ENCODE assay signal across 15 mouse cellular contexts in the genomic region with DNA sequence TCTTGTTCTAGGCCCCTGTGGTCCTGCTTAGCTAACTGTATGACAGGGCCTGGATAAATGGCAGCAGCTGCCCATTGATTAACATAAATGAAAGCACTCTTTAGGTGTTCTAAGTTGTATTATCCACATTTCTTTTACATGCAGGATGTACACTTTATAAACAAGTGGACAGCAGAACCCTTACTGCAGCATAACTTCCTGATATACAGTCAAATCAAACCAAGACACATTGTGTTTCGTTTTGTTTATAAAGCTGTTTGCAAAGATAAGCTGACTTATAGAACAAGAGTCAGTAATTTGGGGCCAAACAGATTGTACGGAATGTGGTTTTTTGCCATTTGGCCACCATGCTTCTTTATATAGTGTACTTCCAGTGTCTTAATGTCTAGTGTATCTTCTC. TPM values are rescaled to one million over a fixed set of nuclear protein-coding genes. Genes with fewer than 3 reads are reported as not detected.
"Had no signal": no experiment of that assay in that cellular context is flagged by ENCODE, and none has a peak within 500 bp of the region (broad histone marks: within the 10 kb centered on the region; RNA-seq: fewer than 3 reads in every experiment).

No protein-coding gene starts in this region.

- H3K4me1 ChIP-seq: limb, embryonic 10.5 days; liver, embryonic 15.5 days; midbrain, embryonic 13.5 days had no signal

- H3K27ac ChIP-seq: limb, embryonic 10.5 days; liver, embryonic 15.5 days; macrophage; midbrain, embryonic 13.5 days had no signal

- H3K4me3 ChIP-seq: limb, embryonic 10.5 days; liver, embryonic 15.5 days; midbrain, embryonic 13.5 days had no signal

- H3K4me2 ChIP-seq: liver, embryonic 15.5 days; midbrain, embryonic 13.5 days had no signal

- H3K36me3 ChIP-seq: limb, embryonic 10.5 days; liver, embryonic 15.5 days; midbrain, embryonic 13.5 days had no signal

- ATAC-seq: inflammation-experienced regulatory T-cells, adult 6 months; intestine, postnatal 0 days; lung, postnatal 0 days; midbrain, embryonic 13.5 days had no signal

- H3K9me3 ChIP-seq: limb, embryonic 10.5 days; liver, embryonic 15.5 days; midbrain, embryonic 13.5 days had no signal

- DNase-seq: kidney, adult 8-10 months; kidney, postnatal 25 days; layer of hippocampus, adult 9-11 months; layer of hippocampus, postnatal 36 days; right cerebral cortex, postnatal 14 days; thymus, postnatal 36 days had no signal

- H3K27me3 ChIP-seq: liver, embryonic 15.5 days; midbrain, embryonic 13.5 days had no signal

- H3K9ac ChIP-seq: liver, embryonic 15.5 days; midbrain, embryonic 13.5 days had no signal

RNA-seq across cellular contexts. Expression of gene Arx, which starts 33.7 kb away (rescaled TPM):
- polyA plus RNA-seq: inflammation-experienced regulatory T-cells, adult 6 months; lung, postnatal 0 days; macrophage; spleen, adult 2 months; thymus, postnatal 0 days had no signal
